10 mouse cellular contexts compared by ENCODE assay signal in genomic region chr4:139823138-139823869, GRCm38 (mm10). TPM values are rescaled to one million over a fixed set of nuclear protein-coding genes. Genes with fewer than 3 reads are reported as not detected.
DNase-seq lines count a peak whose midpoint lies in the region; ATAC-seq and TF ChIP-seq lines count a peak whose summit lies in the region.
"Had no signal": no experiment of that assay in that cellular context is flagged by ENCODE, and none has a peak within 500 bp of the region (broad histone marks: within the 10 kb centered on the region; RNA-seq: fewer than 3 reads in every experiment).

No protein-coding gene starts in this region.

- peaks cover 98% of the 10 kb centered on the region for H3K27me3 ChIP-seq in E14TG2a.4 (ENCODE audit: insufficient read depth, low read length)
- H3K27me3 ChIP-seq in forebrain, embryonic 13.5 days, result peaks cover 100% of the 10 kb centered on the region
- H3K27me3 ChIP-seq in limb, embryonic 15.5 days, result peaks cover 99% of the 10 kb centered on the region
- peaks cover 25% of the 10 kb centered on the region for H3K27me3 ChIP-seq in stomach, postnatal 0 days (ENCODE audit: control insufficient read depth, insufficient read depth, low read length)
- H3K27me3 ChIP-seq in kidney, embryonic 16.5 days (ENCODE audit: insufficient read depth, low read length), result peaks cover 99% of the 10 kb centered on the region

- no peak for TF ChIP-seq EP300 in stomach, postnatal 0 days (optimal IDR thresholded peaks at IDR 0.05)

- peaks cover 68% of the 10 kb centered on the region for H3K4me1 ChIP-seq in E14TG2a.4 (replicated peaks; ENCODE audit: low read depth, low read length)
- peaks cover 66% of the 10 kb centered on the region for H3K4me1 ChIP-seq in forebrain, embryonic 13.5 days
- H3K4me1 ChIP-seq in limb, embryonic 15.5 days, result peaks cover 36% of the 10 kb centered on the region
- H3K4me1 ChIP-seq in stomach, postnatal 0 days (replicated peaks; ENCODE audit: control insufficient read depth, insufficient read depth), result 0 out of 2 replicates have a peak, but pooled peaks cover 5% of the 10 kb centered on the region
- peaks cover 9% of the 10 kb centered on the region for H3K4me1 ChIP-seq in kidney, embryonic 16.5 days (ENCODE audit: insufficient read depth, low read length)

- 0 out of 2 replicates have a peak overlapping the region, but pooled peaks have one; percentile 16 for H3K9ac ChIP-seq in forebrain, embryonic 13.5 days
- no peak overlapping the region for H3K9ac ChIP-seq in limb, embryonic 15.5 days
- no peak overlapping the region for H3K9ac ChIP-seq in stomach, postnatal 0 days (ENCODE audit: low read length)
- no peak overlapping the region for H3K9ac ChIP-seq in kidney, embryonic 16.5 days (replicated peaks; ENCODE audit: low read length)

- WGBS in forebrain, embryonic 13.5 days, result under 1% methylated on average over 43 of the region's 44 CpGs
- 2% methylated on average over 43 of the region's 44 CpGs for WGBS in limb, embryonic 15.5 days
- 2% methylated on average over 44 of the region's 44 CpGs for WGBS in stomach, postnatal 0 days
- 1% methylated on average over 44 of the region's 44 CpGs for WGBS in kidney, embryonic 16.5 days

- no peak for TF ChIP-seq CTCF in E14TG2a.4 (conservative IDR thresholded peaks at IDR 0.05; ENCODE audit: low read length)
- TF ChIP-seq CTCF in stomach, postnatal 0 days (IDR thresholded peaks at IDR 0.05; ENCODE audit: low read depth), result no peak

- ATAC-seq in CD4-positive, CD25-positive, alpha-beta regulatory T cell, adult 4 months, result no peak
- no peak for ATAC-seq in forebrain, embryonic 13.5 days
- no peak for ATAC-seq in limb, embryonic 15.5 days (ENCODE audit: insufficient number of reproducible peaks, low FRiP score, low TSS enrichment, low read depth)
- ATAC-seq in stomach, postnatal 0 days (ENCODE audit: low FRiP score, low TSS enrichment), result no peak
- ATAC-seq in kidney, embryonic 16.5 days (ENCODE audit: low FRiP score, low TSS enrichment), result no peak

- peak overlapping the region; percentile 48 for H3K4me2 ChIP-seq in forebrain, embryonic 13.5 days
- H3K4me2 ChIP-seq in limb, embryonic 15.5 days, result 0 out of 2 replicates have a peak overlapping the region, but pooled peaks have one; percentile 12
- no peak overlapping the region for H3K4me2 ChIP-seq in stomach, postnatal 0 days (replicated peaks; ENCODE audit: low read depth)
- no peak overlapping the region for H3K4me2 ChIP-seq in kidney, embryonic 16.5 days (replicated peaks; ENCODE audit: low read depth, low read length)

- no peaks in the 10 kb centered on the region for H3K9me3 ChIP-seq in E14TG2a.4 (ENCODE audit: low read length)
- H3K9me3 ChIP-seq in forebrain, embryonic 13.5 days (replicated peaks), result no peaks in the 10 kb centered on the region
- H3K9me3 ChIP-seq in limb, embryonic 15.5 days, result no peaks in the 10 kb centered on the region
- no peaks in the 10 kb centered on the region for H3K9me3 ChIP-seq in stomach, postnatal 0 days (ENCODE audit: control insufficient read depth, low read length)
- H3K9me3 ChIP-seq in kidney, embryonic 16.5 days (ENCODE audit: low read length), result no peaks in the 10 kb centered on the region

- DNase-seq in CD4-positive, CD25-positive, alpha-beta regulatory T cell, adult 2 months (ENCODE audit: low read depth, low spot score), result peak; percentile 13
- DNase-seq in stomach, postnatal 0 days (ENCODE audit: low spot score), result no peak
- no peak for DNase-seq in kidney, postnatal 10 days
- DNase-seq: kidney, adult 2 months had no signal

- peak overlapping the region; percentile 46 for H3K4me3 ChIP-seq in E14TG2a.4 (replicated peaks; ENCODE audit: low read length)
- peak overlapping the region; percentile 24 for H3K4me3 ChIP-seq in forebrain, embryonic 13.5 days
- H3K4me3 ChIP-seq in limb, embryonic 15.5 days, result no peak overlapping the region
- no peak overlapping the region for H3K4me3 ChIP-seq in stomach, postnatal 0 days (ENCODE audit: low read depth, low read length)
- H3K4me3 ChIP-seq in kidney, embryonic 16.5 days (ENCODE audit: low read length), result no peak overlapping the region

- H3K36me3 ChIP-seq in E14TG2a.4 (ENCODE audit: insufficient read depth, low read length), result no peaks in the 10 kb centered on the region
- no peaks in the 10 kb centered on the region for H3K36me3 ChIP-seq in forebrain, embryonic 13.5 days (ENCODE audit: poor library complexity, severe bottlenecking)
- no peaks in the 10 kb centered on the region for H3K36me3 ChIP-seq in limb, embryonic 15.5 days
- no peaks in the 10 kb centered on the region for H3K36me3 ChIP-seq in stomach, postnatal 0 days (ENCODE audit: control insufficient read depth, insufficient read depth, low read length)
- H3K36me3 ChIP-seq in kidney, embryonic 16.5 days (ENCODE audit: insufficient read depth, low read length), result no peaks in the 10 kb centered on the region

- no peak overlapping the region for H3K27ac ChIP-seq in forebrain, embryonic 13.5 days
- no peak overlapping the region for H3K27ac ChIP-seq in limb, embryonic 15.5 days
- no peak overlapping the region for H3K27ac ChIP-seq in stomach, postnatal 0 days (replicated peaks)
- no peak overlapping the region for H3K27ac ChIP-seq in kidney, embryonic 16.5 days (ENCODE audit: low read length)

RNA-seq across cellular contexts. Expression of gene Pax7, which starts 10.0 kb away (rescaled TPM):
- not detected for polyA plus RNA-seq in CD4-positive, CD25-positive, alpha-beta regulatory T cell, adult 4 months (2017; shearing (Covaris generic))
- 0.04 and 0.09 TPM in 2 replicates for polyA plus RNA-seq in forebrain, embryonic 13.5 days (2015; fragmentation: Nextera tagmentation; extraction: Ambion mirVana)
- 0.38 and 0.91 TPM in 2 replicates for polyA plus RNA-seq in limb, embryonic 15.5 days (2015; fragmentation: Nextera tagmentation; extraction: Ambion mirVana)
- 0.02 TPM in 1 of 2 replicates, not detected in the other for polyA plus RNA-seq in stomach, postnatal 0 days (2015; fragmentation: Nextera tagmentation; extraction: Ambion mirVana)
- polyA plus RNA-seq in kidney, embryonic 16.5 days (2015; fragmentation: Nextera tagmentation; extraction: Ambion mirVana), result 0.03 TPM in 1 of 2 replicates, not detected in the other
- polyA plus RNA-seq: liver, adult 2 months had no signal

Comparison
In these comparisons a context has a peak if more than half of its experiments do, and no peak if none do; other contexts are left out.
1. H3K4me3 ChIP-seq: peak in E14TG2a.4 (single experiment) and forebrain, embryonic 13.5 days (single experiment); none in limb, embryonic 15.5 days (single experiment), stomach, postnatal 0 days (single experiment) and kidney, embryonic 16.5 days (single experiment).
2. H3K4me2 ChIP-seq: peak in forebrain, embryonic 13.5 days (single experiment) and limb, embryonic 15.5 days (single experiment); none in stomach, postnatal 0 days (single experiment) and kidney, embryonic 16.5 days (single experiment).